Mouse (Mus musculus) retina, postnatal 7 days (tissue): ENCODE data around the gene Gm28038.
A peak's percentile ranks its signal among the peaks of the same experiment; 100 is the strongest.

Source experiments
- DNase-seq: peaks from one replicate; pipeline ENCODE4 v3.0.0-alpha.2; 2012; ENCODE audit warnings: low read depth, low spot score

Gm28038 gene

GRCm38 (mm10) chr2:30285416-30286181 is 4.8 kb downstream of the Gm28038 start:
- no peak for DNase-seq

GRCm38 (mm10) chr2:30286192-30287026 is 5.6 kb downstream of the Gm28038 start, which contains the start of the genes Dolk and Nup188:
TSS of gene Dolk (minus strand) at chr2:30286334.
TSS of gene Nup188 (plus strand) at chr2:30286397.
- peak; percentile 93 for DNase-seq

GRCm38 (mm10) chr2:30287027-30287373 is 6.2 kb downstream of the Gm28038 start:
- DNase-seq: no peak

- DNase-seq: no peak
Observed at GRCm38 (mm10) chr2:30299525-30299924, 18.7 kb downstream of the Gm28038 start.

- DNase-seq: no peak
Observed at GRCm38 (mm10) chr2:30299966-30300365, 19.1 kb downstream of the Gm28038 start.

- DNase-seq: no peak
Observed at GRCm38 (mm10) chr2:30306087-30306486, 25.2 kb downstream of the Gm28038 start.

- no peak for DNase-seq
Observed at GRCm38 (mm10) chr2:30309351-30309750, 28.5 kb downstream of the Gm28038 start.

GRCm38 (mm10) chr2:30311481-30311880 is 30.6 kb downstream of the Gm28038 start:
- DNase-seq: no peak

- no peak for DNase-seq
Observed at GRCm38 (mm10) chr2:30316136-30316535, 35.3 kb downstream of the Gm28038 start.

GRCm38 (mm10) chr2:30316955-30317354 is 36.1 kb downstream of the Gm28038 start:
- no peak for DNase-seq

- DNase-seq: no peak
Observed at GRCm38 (mm10) chr2:30319260-30319659, 38.4 kb downstream of the Gm28038 start.

GRCm38 (mm10) chr2:30323111-30323510 is 42.3 kb downstream of the Gm28038 start:
- no peak for DNase-seq

- DNase-seq: no peak
Observed at GRCm38 (mm10) chr2:30325296-30325695, 44.5 kb downstream of the Gm28038 start.

- no peak for DNase-seq
Observed at GRCm38 (mm10) chr2:30327276-30327675, 46.4 kb downstream of the Gm28038 start.

- no peak for DNase-seq
Observed at GRCm38 (mm10) chr2:30328791-30329190, 47.9 kb downstream of the Gm28038 start.

- no peak for DNase-seq
Observed at GRCm38 (mm10) chr2:30335324-30335723, 54.5 kb downstream of the Gm28038 start.

- no peak for DNase-seq
Observed at GRCm38 (mm10) chr2:30336174-30336915, 55.5 kb downstream of the Gm28038 start.

GRCm38 (mm10) chr2:30337179-30337578 is 56.3 kb downstream of the Gm28038 start:
- DNase-seq: no peak

- no peak for DNase-seq
Observed at GRCm38 (mm10) chr2:30342061-30342460, 61.2 kb downstream of the Gm28038 start.

- DNase-seq: no peak
Observed at GRCm38 (mm10) chr2:30342544-30342943, 61.7 kb downstream of the Gm28038 start.

- no peak for DNase-seq
Observed at GRCm38 (mm10) chr2:30343601-30344137, 62.8 kb downstream of the Gm28038 start.
